Mouse (Mus musculus) spleen, postnatal 4 days (tissue): ENCODE measurements around the gene Klk1.

Experiments used
- DNase-seq, 2 experiments: peaks; one replicate each; pipeline ENCODE4 v3.0.0; 2022; ENCODE audit warnings: low spot score in 2 of 2

The Klk1 gene

DNA sequence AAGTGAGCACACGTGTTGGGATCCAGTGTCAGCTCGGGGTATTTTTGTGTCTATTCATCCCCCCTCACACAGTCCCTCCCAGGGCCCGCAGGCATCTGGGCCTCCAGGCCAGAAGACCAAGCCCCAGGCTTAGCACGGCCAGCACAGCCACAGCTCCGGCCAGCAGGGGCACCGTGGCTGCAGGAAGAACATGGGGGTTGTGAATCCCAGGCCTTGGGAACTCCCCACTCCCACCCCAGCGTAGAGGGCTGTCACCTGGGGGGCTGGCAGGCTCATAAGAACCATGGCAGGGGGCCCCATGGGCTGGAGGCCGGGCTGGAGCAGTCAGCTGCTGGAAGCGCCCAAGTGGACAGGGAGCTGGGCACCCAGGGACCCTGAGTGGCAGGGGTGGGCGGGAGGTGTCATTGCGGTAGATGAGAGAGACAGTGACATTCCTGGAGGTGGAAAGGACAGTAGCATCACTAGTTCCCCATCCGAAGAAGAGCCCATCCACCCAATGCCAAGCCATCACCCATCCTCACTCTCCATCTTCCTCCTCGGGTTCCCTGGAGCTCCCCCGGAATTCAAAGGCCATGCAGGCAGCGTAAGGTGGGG is 28.0 kb downstream of the Klk1 start:
- no peak for DNase-seq

DNA sequence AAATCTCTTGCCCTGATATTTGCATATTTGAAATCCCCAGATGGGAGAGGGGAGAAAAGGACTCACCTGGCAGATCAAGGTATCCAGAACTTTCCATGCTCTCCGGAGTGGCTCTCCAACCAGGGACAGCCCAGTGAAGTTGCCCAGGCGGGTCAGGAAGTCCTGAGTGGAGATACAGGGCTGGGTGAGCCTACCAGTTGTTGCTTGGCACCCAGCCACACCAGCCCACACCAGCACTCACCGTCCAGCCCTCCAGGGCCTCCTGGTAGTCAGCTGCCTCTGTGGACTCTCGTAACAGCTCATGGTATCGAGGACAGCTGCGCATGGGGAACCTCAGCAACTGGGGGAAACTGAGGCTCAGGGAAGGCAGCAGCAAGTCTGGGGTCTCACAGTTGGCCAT is 29.8 kb downstream of the Klk1 start:
- DNase-seq: no peak

DNA sequence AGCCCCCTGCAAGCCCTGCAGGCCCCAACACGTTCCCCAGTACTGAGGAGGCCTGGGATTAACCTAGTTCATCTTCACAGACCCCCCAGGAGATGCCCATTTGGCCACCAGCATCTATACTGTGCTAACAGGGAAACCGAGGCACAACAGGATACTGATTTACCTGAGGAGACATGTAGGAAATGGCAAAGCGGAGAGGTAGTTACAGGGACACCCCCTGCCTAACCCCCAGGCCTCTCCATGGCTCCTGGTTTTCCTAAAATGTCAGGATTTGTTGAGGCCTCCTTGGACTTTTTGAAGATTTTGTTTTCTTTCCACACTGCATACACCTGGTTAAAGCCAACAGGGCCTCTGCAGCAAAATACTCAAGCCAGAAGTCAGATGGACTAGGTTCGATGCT is 32.1 kb downstream of the Klk1 start, which contains the start of gene Acp4:
Acp4 (minus strand) TSS at position 101 of the 400 bp plus-strand sequence.
- DNase-seq: no peak

DNA sequence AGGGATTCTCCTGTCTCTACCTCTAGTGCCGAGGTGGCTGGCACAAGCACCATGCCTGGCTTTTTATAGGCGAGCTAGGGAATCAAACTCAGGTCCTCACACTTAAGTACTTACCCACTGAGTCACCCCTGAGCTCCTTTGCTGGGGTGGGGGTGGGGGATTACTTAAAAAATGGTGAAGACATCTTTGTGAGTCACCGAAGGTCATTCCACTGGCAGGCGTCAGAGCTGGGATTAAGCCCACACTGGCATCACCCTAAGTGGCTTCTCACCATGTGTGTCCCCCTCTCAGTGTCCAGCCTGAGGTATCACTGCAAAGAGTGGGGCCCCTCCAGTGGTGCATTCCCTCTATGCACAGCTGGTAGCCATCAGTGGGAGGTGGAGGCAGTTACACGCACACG is 35.2 kb downstream of the Klk1 start:
- DNase-seq: no peak

DNA sequence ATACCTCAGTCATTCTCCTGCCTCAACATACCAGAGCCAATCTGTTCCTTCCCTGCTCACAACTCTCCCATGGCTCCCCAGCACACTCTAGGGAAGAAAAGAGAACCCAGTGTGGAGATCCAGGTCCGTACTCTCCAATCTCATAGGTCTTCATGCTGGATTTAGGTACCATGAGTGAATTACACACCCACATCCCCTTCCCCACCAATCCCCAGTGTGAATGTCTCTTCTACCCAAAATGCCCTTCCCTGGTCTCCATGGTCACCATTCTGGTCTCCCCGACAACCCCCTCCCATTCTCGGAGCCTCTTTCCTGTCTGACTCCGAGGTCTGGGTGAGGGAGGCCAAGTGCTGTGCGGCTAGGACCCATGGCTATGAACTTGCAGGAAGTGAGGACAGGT is 36.0 kb downstream of the Klk1 start, which contains the start of gene Gm15517:
Gm15517 (plus strand) TSS at position 301 of the 400 bp plus-strand sequence.
- no peak for DNase-seq

DNA sequence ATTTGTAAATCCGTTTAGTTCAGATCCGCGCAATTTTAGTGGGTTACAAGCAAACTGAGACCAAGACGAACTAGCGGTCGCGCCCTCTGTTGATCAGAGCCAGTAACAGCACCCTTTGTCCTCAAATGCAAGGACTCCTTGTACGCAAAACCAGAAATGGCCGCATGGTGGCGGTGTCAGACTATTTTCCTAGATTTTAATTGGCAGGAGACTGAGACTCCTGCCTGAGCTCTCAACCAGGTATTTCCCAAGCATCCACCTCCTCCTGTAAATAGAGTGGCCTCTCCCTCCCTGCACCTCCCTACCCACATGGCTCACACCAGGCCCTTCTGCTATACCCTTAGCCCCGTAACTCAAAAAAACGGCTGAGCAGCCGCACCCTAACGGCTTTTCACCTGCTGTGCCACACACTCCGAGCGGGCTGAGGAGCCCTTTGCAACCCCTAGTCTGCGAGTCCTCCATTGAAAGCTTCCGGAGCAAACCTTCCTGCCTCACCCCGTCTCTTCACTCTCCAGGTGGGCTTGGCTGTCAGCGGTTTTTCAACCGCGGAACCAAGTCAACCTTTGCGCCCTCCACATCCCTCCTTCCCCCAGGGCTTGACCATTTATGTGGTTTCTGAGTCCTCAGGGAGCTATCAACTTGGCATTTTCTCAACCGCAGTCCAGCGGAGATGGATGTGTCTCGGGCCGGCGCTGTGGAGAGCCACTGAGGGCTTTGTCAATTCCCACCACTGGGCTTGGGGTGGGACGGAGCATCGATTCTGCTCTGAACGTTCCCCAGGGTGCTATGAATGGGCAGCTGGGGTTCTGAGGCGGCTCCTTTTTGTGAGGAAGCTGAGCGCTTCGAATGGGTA is 37.9 kb downstream of the Klk1 start:
- peak; percentile 89 to 94 for DNase-seq

DNA sequence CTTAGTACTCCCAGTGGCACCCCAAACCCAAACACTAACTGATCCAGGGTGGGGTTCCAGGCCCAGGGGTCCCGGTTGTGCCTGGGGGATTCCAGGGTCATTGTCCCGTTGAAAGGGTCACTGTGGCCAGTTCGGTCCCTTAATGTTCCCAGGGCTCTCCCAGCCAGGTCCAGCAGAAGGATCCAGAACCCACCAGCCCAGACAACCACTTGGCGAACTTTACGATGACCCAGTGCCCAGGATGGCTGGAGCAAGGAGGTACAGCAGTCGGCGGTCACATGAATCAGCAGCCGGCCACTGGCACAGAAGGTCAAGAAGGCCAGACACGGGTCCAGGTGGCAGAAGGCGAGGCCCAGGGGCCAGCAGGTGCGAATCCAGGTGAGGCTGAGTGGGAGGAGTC is 43.0 kb downstream of the Klk1 start:
- no peak for DNase-seq

DNA sequence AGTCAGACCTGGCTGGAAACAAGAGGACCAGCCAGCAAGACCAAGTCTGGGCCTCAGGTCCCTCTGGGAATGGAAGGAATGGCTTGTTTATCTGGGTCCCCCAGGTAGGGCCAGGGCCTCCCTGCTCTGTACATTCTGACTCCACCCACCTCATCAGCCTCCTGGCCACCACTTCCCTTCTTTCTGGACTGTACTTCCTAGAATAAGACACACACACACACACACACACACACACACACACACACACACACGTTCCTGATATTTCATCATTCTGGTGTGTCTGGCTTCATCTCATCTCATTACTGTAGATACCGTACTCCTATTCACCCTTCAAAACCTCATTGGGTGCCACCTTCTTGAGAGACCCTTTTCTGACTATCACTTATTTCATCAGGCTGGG is 44.2 kb downstream of the Klk1 start:
- no peak for DNase-seq

DNA sequence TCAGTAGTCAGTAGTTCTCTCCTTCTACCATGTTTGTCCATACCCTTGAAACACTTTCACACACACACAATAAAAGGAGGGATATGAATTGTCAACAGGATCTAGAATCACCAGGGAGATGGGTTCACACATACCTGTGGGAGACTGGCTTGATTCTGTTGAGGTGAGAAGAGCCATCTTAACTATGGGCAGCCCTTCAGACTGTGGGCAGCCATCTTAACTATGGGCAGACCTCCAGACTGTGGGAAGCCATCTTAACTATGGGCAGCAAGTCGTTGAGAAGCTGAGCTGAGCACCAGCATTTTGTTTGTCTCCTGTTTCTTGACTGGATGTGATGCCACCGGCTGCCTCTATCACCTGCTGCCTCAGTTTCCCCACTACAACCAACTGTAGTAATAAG is 46.1 kb downstream of the Klk1 start:
- DNase-seq: no peak

DNA sequence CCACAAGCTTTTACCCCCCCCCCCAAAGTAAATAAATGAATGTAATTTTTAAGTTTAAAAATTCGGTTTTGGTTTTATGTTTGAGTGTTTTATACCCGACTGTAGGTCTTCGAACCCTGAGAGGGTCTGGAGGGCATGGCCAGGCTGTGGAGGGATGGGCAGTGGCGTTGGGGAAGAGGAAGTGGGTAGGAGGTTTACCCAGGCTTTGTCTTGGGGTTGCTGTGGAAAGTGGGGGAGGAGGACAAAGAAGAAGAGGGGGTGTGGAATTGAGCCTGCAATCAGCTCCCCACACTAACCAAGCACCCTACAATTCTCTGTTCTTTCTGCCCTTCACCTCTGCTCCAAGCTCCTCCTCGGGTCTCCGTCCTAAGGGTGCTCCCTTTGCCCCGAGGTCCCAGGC is 47.4 kb downstream of the Klk1 start:
- DNase-seq: no peak

DNA sequence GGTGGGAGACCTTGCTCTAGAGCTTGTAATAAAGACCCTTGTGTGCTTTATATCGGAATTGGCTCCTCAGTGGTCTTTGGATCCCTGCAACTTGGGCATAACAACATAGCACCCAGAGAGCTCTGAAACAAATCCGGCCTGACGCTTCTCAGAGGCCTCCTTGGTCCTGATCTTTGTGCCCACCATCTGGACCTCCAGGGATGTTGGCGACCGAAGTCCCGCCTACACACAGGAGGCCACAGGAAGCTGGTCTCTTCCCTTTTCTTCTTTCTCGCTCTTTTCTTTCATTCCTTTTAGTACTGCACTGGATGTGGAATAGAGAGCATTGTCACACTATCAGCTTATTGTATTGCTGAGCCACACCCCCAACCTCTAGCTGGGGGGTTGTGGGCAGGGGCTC is 48.3 kb downstream of the Klk1 start:
- DNase-seq: no peak

DNA sequence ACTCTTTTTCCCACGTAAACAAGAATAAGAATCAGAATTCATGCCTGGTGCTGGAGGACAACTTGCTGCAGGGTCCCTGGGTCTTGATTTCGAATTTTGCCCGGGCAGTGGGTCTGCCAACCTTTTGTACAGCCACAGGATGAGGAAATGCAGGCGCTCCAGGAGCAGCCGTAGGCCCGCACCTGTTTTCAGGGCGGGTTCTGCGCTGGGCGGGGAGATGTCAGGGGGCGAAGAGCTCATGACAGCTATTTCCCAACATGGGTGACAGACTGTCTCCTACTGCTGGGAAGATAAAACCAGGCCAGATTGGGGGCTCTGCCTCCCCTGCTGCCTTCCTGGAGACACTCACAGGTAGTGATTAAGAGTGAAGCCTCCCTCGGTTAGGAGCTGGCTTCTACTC is 48.9 kb downstream of the Klk1 start:
- DNase-seq: no peak

DNA sequence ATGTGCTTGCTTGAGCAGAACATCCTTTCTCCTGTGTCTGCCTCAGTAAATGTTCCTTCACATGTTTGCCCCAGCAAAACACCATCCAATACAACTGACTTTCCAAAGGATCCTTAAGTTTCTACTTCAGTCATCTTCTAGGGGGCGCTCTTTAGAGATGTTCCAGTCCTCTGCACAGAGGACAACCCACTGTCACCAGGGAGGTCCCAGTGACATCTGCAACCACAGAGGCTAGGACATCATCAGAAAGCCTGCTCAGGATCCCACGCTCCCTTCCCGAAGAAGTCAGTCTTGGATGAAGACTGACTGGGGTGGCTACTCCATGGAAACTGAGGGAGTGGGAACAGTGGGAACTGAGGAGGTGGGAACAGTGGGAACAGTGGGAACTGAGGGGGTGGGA is 50.4 kb downstream of the Klk1 start:
- no peak for DNase-seq

DNA sequence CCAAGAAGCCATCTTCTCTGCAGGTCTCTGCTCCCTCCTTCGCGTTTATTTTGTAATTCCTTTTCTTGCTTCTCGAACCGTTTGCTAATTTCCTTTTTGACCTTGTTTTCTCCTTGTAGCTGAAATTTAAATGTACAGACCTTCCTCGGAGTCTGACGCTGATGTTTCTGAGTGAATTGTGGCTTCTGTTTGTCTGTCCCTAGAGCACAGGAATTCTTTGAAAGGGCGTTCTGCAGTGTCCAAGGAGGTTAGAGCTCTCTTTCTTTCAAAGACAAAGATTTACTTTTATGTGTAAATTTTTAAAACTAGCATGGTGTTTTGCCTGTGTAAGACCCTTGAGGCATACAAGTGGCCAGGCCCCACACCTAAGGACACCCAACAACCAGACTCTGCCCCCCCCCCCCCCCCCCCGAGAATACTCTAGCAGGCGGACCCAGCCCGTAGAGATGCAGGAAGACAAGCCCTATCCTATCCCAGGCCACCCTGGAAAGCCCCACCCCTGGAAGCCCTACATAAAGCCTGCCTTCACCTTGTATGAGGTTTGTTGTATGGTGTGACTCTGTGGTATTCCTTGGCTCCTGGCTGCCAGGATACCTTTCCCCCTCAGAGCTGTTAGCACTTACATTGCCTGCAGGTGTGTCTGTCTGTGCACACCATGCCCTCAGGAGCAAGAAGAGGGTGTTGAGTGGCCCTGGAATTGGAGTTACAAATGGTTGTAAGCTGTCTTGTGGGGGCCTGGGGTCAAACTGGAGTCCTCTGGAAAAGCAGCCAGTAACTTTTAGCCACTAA is 51.5 kb downstream of the Klk1 start:
- DNase-seq: no peak

DNA sequence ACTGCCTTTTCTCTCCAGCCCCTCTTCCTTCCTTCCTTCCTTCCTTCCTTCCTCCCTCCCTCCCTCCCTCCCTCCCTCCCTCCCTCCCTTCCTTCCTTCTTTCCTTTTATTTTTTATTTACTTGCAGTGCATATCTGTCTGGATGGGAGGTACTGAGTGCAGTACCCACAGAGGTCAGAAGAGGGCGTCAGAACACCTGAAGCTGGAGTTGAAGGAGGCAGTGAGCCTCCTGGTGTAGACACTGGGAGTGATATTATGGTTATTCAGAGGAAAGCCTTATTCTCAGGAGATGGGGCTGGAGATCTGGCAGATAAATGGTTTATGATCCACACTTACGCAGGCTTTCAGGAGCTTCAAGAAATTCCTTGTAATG is 52.1 kb downstream of the Klk1 start:
- DNase-seq: no peak
